Mouse (Mus musculus): ENCODE results near the gene Snrpg. TPM values are rescaled to one million over a fixed set of nuclear protein-coding genes. Genes with fewer than 3 reads are reported as not detected.
"Not testable (repeated sequence)": the region's sequence is repeated elsewhere in the genome, so short reads cannot be mapped to it uniquely, and the experiment has no call there.

Snrpg gene
- total RNA-seq, 2 experiments from 2014 or later, result 5.6 to 215 TPM

GRCm38 (mm10) chr6:86366125-86366852, 4.8 kb upstream of the Snrpg start:
- ATAC-seq (replicated peaks; ENCODE audit: low FRiP score, poor library complexity, severe bottlenecking), result no peak

- ATAC-seq (replicated peaks; ENCODE audit: low FRiP score, poor library complexity, severe bottlenecking), result no peak
Measured at GRCm38 (mm10) chr6:86366853-86367249, 4.3 kb upstream of the Snrpg start.

DNA sequence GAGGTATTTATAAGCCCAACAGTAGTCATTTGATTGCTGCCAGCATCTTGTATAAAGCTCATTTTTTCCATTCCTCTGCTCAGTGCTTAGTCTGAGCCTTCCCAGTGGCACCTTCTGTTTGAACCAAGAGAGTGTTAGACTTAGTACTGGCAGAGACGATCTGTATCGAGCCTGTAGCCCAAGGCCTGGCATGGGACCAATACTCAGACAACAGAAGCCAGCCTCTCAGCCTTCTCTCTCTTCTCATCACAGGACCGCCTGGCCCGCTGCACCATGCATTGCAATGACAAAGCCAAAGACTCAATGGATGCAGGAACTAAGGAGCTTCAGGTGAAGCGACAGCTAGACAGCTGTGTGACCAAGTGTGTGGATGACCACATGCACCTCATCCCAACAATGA, 2.6 kb upstream of the Snrpg start:
- no peak for ATAC-seq (replicated peaks; ENCODE audit: low FRiP score, poor library complexity, severe bottlenecking)

DNA sequence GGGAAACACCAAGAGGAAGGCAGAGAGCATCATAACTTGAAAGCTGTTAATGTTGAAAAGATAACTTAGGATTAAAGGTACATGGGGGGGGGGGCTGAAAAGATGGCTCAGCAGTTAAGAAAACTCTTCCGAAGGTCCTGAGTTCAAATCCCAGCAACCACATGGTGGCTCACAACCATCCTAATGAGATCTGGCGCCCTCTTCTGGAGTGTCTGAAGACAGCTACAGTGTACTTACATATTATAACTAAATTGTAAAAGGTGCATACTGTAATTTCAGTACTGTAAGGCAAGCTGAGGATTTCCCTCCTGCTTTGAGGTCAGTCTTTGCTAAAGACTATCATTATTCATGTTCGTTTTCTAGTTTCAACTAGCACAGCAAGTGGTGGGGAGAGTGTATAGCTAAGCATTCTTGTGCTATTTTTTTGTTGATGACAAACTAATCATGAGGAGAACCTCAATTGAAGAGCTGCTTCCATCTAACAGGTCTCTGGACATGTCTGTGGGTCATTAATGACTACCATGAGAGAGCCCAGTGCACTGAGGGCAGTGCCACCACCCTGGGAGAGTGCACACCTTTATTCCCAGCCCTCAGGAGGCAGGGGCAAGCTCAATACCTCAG, 901 bp upstream of the Snrpg start:
- ATAC-seq (replicated peaks; ENCODE audit: low FRiP score, poor library complexity, severe bottlenecking), result no peak

DNA sequence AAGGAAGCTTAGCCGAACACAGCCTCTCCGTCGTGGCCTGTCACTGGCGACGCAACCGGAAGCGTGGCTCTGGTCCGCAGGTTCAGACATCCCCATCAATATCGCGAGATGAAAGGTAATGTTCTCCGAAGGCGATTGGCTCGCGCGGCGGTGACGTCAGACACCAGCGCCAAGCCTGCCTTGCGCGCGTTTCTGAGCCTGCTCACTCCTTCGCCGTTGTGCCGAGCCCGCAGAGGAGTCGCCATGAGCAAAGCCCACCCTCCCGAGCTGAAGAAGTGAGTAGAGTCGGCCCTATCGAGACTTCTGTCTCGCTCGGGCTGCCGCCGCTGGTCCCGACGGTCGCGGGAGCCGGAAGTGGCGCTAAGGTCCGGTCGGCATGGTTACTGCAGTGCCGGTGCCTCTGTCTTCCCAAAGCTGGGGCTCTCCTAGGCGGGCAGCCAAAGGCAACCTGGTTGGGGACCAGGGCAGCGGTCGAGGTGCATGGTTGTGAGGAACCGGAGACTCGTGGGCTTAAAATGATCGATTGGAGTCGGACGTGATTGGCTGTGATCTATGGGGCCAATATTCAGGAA, 322 bp downstream of the Snrpg start:
- ATAC-seq (replicated peaks; ENCODE audit: low FRiP score, poor library complexity, severe bottlenecking), result peak; percentile 98

DNA sequence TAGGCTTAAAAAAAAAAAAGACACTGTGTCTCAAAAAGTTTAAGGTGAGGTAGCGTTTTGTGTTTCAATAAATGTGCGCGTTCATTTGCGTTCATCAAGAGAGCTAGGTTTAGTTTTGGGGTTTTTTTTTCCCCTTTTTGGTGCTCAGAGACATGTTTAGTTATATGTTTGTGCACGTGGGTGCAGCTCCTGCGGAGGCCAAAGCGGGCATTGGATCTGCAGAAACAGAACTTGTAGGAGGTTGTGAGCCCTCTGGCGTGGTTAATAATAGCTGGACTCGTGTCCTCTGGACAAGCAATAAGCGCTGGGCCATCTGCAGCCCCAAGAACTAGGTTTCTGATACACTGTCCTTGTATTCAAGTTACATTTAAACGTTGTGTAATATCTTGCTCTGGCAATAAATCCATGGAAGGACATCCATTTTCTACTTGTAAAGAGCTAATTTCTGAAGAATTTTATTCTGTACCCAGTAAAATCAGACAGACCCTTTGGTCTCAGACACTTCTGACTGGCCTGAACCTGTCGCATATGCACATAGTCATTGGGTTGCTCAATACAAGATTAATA, 929 bp downstream of the Snrpg start:
- ATAC-seq (replicated peaks; ENCODE audit: low FRiP score, poor library complexity, severe bottlenecking), result no peak

DNA sequence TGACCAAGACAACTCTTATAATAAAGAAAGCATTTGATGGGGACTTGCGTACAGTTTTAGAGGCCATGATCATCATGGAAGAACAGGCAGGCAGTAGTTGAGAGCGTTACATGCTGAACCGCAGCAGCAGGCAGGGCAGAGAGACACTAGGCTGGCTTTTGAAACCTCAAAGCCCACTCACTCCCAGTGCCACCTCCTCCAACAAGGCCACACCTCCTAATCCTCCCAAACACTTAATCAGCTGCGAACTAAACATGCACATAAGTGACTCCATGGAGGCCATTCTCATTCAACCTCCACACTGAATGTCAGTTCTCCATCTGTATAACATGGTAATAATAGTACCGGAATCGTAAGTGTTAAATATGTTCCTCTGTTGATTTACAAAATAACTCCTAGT, 2.5 kb downstream of the Snrpg start:
- no peak for ATAC-seq (replicated peaks; ENCODE audit: low FRiP score, poor library complexity, severe bottlenecking)

DNA sequence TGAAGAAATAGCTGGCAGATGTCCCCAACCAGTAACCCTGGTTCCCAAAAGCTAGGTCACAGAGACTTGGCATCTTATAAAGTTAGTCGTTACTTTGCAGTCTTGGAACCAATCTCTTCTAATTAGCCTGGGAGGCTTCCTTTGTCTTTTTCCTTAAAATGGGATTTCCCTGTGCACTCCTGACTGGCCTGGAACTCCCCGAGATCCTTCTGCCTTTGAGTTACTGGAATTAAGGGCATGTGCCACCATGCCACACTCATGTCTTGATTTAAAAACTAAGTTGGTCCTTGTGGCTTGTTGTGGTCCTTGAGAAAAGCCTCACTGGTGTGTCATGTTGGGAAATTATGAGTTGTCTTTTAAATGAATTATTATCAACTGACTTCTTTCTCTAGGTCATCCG, 7.2 kb downstream of the Snrpg start:
- no peak for ATAC-seq (replicated peaks; ENCODE audit: low FRiP score, poor library complexity, severe bottlenecking)

DNA sequence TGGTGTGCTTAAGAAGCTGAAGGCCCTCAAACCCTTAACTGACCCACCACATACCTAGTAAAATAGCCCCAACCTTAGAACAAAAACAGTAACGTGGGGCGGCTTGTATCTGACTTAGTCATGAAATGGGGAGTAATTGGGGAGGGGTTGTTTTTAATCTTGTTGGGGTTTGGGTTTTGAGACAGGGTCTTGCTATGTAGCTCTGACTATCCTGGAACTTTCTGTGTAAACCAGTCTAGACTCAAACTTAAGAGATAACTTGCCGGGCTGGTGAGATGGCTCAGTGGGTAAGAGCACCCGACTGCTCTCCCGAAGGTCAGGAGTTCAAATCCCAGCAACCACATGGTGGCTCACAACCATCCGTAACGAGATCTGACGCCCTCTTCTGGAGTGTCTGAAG, 9.0 kb downstream of the Snrpg start:
- not testable (repeated sequence) for ATAC-seq (replicated peaks; ENCODE audit: low FRiP score, poor library complexity, severe bottlenecking)

DNA sequence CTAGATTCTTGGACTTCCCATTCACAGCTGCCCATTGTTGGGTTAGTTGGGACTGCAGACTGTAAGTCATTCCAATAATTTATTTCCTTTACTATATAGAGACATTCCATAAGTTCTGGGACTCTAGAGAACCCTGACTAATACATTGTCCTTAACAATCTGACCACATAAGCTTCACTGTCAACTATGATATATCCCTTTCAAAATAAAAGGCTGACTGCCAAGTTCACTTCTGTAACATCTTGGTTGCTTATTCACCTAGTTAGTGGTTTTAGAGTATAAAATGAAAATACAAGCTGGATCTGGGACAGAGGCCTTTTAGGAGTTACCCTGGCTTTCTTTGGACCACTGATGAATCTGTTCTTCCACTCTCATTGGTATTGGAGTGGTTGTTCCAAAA, 11.4 kb downstream of the Snrpg start:
- ATAC-seq (replicated peaks; ENCODE audit: low FRiP score, poor library complexity, severe bottlenecking), result no peak

GRCm38 (mm10) chr6:86383370-86383769, 12.3 kb downstream of the Snrpg start:
- ATAC-seq (replicated peaks; ENCODE audit: low FRiP score, poor library complexity, severe bottlenecking), result no peak

- no peak for ATAC-seq (replicated peaks; ENCODE audit: low FRiP score, poor library complexity, severe bottlenecking)
Measured at GRCm38 (mm10) chr6:86384692-86385091, 13.6 kb downstream of the Snrpg start.

DNA sequence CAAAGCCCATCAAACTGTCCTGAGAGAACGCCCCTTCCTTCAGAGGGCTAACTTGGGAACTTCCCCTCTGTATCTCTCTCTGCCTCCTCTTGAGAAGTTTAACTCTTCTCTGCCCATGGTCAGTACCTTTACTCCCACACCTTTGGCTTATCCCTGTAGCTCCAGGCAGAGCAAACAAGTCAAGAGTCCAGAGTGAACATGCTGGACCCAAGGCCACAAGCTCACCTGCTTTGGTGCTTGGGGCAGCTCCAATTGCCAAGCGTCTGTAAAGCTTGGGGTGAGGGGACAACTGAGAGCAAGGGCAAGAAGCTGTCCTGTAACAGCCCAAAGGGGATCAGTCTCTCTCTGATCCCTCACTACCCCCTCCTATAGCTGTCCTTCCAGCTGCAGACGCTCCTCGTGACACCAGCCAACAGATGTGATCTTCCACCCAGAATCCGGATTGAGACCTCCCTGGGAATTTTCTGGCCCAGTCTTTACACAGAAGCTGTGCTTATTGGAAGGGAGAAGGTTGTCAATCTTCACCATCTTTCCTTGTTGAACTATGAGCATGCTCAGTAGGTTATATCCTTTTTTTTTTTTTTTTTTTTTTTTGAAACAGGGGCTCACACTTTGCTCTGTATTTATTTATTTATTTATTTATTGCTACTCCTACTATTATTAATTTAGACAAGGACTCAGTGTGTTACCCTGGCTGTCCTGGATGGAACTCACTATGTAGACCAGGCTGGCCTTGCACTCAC, 14.4 kb downstream of the Snrpg start:
- no peak for ATAC-seq (replicated peaks; ENCODE audit: low FRiP score, poor library complexity, severe bottlenecking)

- no peak for ATAC-seq (replicated peaks; ENCODE audit: low FRiP score, poor library complexity, severe bottlenecking)
Measured at GRCm38 (mm10) chr6:86387313-86387712, 16.2 kb downstream of the Snrpg start.

GRCm38 (mm10) chr6:86388461-86388860, 17.4 kb downstream of the Snrpg start:
- no peak for ATAC-seq (replicated peaks; ENCODE audit: low FRiP score, poor library complexity, severe bottlenecking)

DNA sequence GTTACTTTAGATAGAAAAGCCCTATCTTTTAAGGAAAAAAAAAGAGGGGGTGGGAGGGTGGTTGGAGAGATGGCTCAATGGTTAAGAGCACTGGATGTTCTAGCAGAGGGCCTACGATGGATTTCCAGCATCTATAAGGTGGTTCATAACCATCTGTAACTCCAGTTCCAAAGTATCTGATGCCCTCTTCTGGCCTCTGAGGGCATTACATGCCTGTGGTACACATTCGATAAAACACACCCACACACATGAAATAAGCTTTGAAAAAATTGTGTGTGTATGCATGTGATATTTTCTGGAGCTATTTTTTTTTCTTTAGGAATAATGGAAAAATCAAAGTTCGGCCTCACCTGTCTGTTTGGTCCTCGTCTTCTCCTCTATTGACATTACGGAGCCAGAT, 20.2 kb downstream of the Snrpg start:
- ATAC-seq (replicated peaks; ENCODE audit: low FRiP score, poor library complexity, severe bottlenecking), result no peak

GRCm38 (mm10) chr6:86393187-86393586, 22.1 kb downstream of the Snrpg start:
- ATAC-seq (replicated peaks; ENCODE audit: low FRiP score, poor library complexity, severe bottlenecking), result no peak

GRCm38 (mm10) chr6:86394078-86394720, 23.1 kb downstream of the Snrpg start:
- ATAC-seq (replicated peaks; ENCODE audit: low FRiP score, poor library complexity, severe bottlenecking), result no peak

DNA sequence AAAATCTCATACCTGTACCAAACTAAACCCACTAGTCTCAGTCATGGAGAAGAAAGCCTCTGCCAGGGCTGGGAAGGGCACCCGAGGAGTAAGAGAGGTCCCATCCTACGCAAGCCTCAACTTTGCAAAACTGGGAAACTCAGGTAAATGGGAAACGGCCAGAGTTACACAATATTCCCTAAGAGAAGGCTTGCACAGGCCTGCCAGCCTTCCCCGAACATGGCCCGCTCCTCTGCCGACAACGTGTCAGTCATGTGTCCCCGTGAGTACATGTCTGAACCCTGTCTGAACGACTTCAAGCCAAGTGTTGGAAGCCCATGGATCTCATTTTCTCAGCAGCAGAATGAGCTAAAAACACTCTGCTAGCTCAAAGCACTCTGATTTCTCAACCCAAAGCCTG, 23.9 kb downstream of the Snrpg start:
- no peak for ATAC-seq (replicated peaks; ENCODE audit: low FRiP score, poor library complexity, severe bottlenecking)

DNA sequence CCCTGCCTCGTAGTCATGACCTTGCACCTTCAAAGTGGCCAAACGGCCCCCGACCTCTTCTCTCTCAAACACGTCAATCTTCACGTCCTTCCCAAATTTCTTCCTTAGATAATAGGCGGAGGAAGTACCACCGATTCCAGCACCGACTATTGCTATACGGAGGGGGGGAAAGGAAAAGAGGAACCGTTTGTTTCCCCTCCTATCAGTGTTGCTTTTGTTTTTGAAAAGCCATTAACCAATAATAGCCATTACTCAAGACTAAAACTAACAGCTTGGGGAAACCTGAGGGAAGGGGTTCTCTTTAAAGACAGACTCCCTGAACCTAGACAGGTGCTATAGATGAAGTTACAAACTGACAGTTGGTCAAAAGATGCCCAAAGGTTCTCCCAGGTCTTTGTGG, 24.9 kb downstream of the Snrpg start:
- ATAC-seq (replicated peaks; ENCODE audit: low FRiP score, poor library complexity, severe bottlenecking), result no peak

Data from erythroid progenitor cell, adult 5-6 weeks (primary cell).